Mouse (Mus musculus): ENCODE results near the gene Ccdc33.

- TF ChIP-seq CTCF (IDR thresholded peaks at IDR 0.05; ENCODE audit: borderline replicate concordance, insufficient read depth, low read depth, low read length) (no peak), POLR2A (IDR thresholded peaks at IDR 0.05; ENCODE audit: borderline replicate concordance, insufficient read depth, low read length) (no peak)
These were observed 110.1 kb downstream of the Ccdc33 start for GRCm38 (mm10) chr9:58008336-58009014.

Data from cerebellum, adult 2 months (tissue).